Mouse (Mus musculus): Measurements from ENCODE around the gene Itpkb.

DNA sequence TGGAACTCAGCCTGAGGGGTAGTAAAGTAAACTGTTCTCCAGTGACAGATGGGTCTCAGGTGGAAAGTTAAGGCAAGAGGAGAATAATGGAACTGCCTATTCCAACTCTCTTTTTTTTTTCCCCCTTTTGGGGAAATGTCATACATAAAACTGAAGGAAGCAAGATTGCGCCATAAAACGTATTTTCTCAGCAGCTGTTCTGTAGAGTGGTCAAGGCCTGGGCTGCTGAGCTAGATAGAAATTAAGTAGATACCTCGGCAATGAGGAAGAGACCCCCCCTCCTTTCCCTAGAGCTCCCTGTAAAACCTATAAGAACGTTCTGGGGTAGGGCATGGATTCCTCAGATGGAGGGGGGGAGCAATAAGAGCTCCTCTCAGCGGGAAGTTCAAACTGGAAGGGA lies 40.5 kb upstream of the Itpkb start:
- no peak for TF ChIP-seq CTCF (IDR thresholded peaks at IDR 0.05 in 2 of 3, conservative IDR thresholded peaks at IDR 0.05 in 1 of 3; ENCODE audit: control insufficient read depth in 1 of 3, insufficient read depth in 1 of 3, low read depth in 2 of 3, low read length in 3 of 3, poor library complexity in 1 of 3, severe bottlenecking in 1 of 3)
- no peak for TF ChIP-seq POLR2A (IDR thresholded peaks at IDR 0.05; ENCODE audit: control insufficient read depth in 1 of 2, insufficient read depth in 1 of 2, low read depth in 1 of 2, low read length in 2 of 2, poor library complexity in 1 of 2)
- no peak for TF ChIP-seq ZMIZ1 (IDR thresholded peaks at IDR 0.05; ENCODE audit: low read depth, low read length)
- TF ChIP-seq MXI1 (IDR thresholded peaks at IDR 0.05; ENCODE audit: low read depth, low read length), result no peak
- TF ChIP-seq POLR2AphosphoS5 (IDR thresholded peaks at IDR 0.05; ENCODE audit: borderline replicate concordance, low read depth, low read length), result no peak
- TF ChIP-seq KAT2A (conservative IDR thresholded peaks at IDR 0.05; ENCODE audit: low read depth, low read length), result no peak
- TF ChIP-seq EP300 (IDR thresholded peaks at IDR 0.05; ENCODE audit: low read depth in 1 of 2, low read length in 2 of 2), result no peak
- TF ChIP-seq USF1 (IDR thresholded peaks at IDR 0.05; ENCODE audit: low read depth, low read length), result no peak
- TF ChIP-seq POLR2AphosphoS2 (IDR thresholded peaks at IDR 0.05; ENCODE audit: low read length), result no peak
- no peak for TF ChIP-seq MAFK (IDR thresholded peaks at IDR 0.05; ENCODE audit: borderline replicate concordance, low read depth, low read length)
- TF ChIP-seq UBTF (IDR thresholded peaks at IDR 0.05; ENCODE audit: borderline replicate concordance, insufficient read depth, low read depth, low read length), result no peak
- TF ChIP-seq BHLHE40 (IDR thresholded peaks at IDR 0.05; ENCODE audit: borderline replicate concordance, low read depth, low read length), result no peak

Measured in MEL (cell line).